Mouse (Mus musculus) testis, postnatal 10 days (tissue): ENCODE results near the gene Ankrd45.
"Not testable (repeated sequence)": the region's sequence is repeated elsewhere in the genome, so short reads cannot be mapped to it uniquely, and the experiment has no call there.

Source experiments
- DNase-seq: peaks from one replicate; pipeline ENCODE4 v3.0.0; 2021; ENCODE audit warnings: low spot score

Gene Ankrd45

GRCm38 (mm10) chr1:161185431-161185830 is 42.9 kb downstream of the Ankrd45 start:
- no peak for DNase-seq

GRCm38 (mm10) chr1:161190253-161190910 is 47.9 kb downstream of the Ankrd45 start:
- no peak for DNase-seq

GRCm38 (mm10) chr1:161195541-161196351 is 53.3 kb downstream of the Ankrd45 start:
- DNase-seq = peak; percentile 85

- DNase-seq = not testable (repeated sequence)
Measured at GRCm38 (mm10) chr1:161196364-161196763, 53.9 kb downstream of the Ankrd45 start.

- no peak for DNase-seq
Measured at GRCm38 (mm10) chr1:161199856-161200255, 57.4 kb downstream of the Ankrd45 start.

- DNase-seq = no peak
Measured at GRCm38 (mm10) chr1:161214465-161214864, 72.0 kb downstream of the Ankrd45 start.

- no peak for DNase-seq
Measured at GRCm38 (mm10) chr1:161219816-161220215, 77.3 kb downstream of the Ankrd45 start.
